Mouse (Mus musculus) liver, postnatal 0 days (tissue): ENCODE measurements at regions not wholly inside any gene's neighbourhood (a gene's known extent, or its start where the extent isn't known, plus 50 kb on each side); places are given as distances from the start of the nearest gene placed in this dataset.
"Not testable (repeated sequence)": the region's sequence is repeated elsewhere in the genome, so short reads cannot be mapped to it uniquely, and the experiment has no call there.

Experiments used
- ATAC-seq: fragments of 200-750 bp; cut with Nextera tagmentation; 2 replicates; pipeline ENCODE4 v1.8.0; 2017; ENCODE audit warnings: mild to moderate bottlenecking, moderate library complexity
- DNase-seq: peaks from one replicate; pipeline ENCODE4 v3.0.0-alpha.2; 2016
- H3K27ac ChIP-seq: fragments of 300-500 bp; sonication (generic); 2 replicates; pipeline ENCODE4 v1.5.1; 2014; ENCODE audit warnings: antibody characterized with exemption, moderate library complexity, mild to moderate bottlenecking, low read depth
- H3K27me3 ChIP-seq: fragments of 300-500 bp; sonication (generic); 2 replicates; pipeline ENCODE4 v1.6.1; 2014; ENCODE audit warnings: low read length, control low read depth, mixed read lengths; ENCODE audit not compliant: insufficient read depth
- H3K36me3 ChIP-seq: fragments of 300-500 bp; sonication (generic); replicated peaks from 2 replicates; pipeline ENCODE4 v1.6.1; 2014; ENCODE audit warnings: mild to moderate bottlenecking, control low read depth, low read length, moderate library complexity, mixed read lengths; ENCODE audit not compliant: insufficient read depth
- H3K4me1 ChIP-seq: fragments of 300-500 bp; sonication (generic); 2 replicates; pipeline ENCODE4 v1.6.1; 2014; ENCODE audit warnings: antibody characterized with exemption, mild to moderate bottlenecking, control low read depth; ENCODE audit not compliant: insufficient read depth
- H3K4me2 ChIP-seq: fragments of 300-500 bp; sonication (generic); 2 replicates; pipeline ENCODE4 v1.6.1; 2014; ENCODE audit warnings: low read depth, mild to moderate bottlenecking, low read length, moderate library complexity, mixed read lengths
- H3K4me3 ChIP-seq: fragments of 300-500 bp; sonication (generic); 2 replicates; pipeline ENCODE4 v1.5.1; 2014; ENCODE audit warnings: low read depth, low read length
- H3K9ac ChIP-seq: fragments of 300-500 bp; sonication (generic); replicated peaks from 2 replicates; pipeline ENCODE4 v1.6.1; 2014; ENCODE audit warnings: mild to moderate bottlenecking, moderate library complexity
- H3K9me3 ChIP-seq: fragments of 300-500 bp; sonication (generic); 2 replicates; pipeline ENCODE4 v1.6.1; 2016; ENCODE audit warnings: mild to moderate bottlenecking, control low read depth, low read length, mixed read lengths
- CTCF ChIP-seq: sonication (generic); IDR thresholded peaks from 2 replicates; pipeline ENCODE4 v1.5.1; 2016; ENCODE audit warnings: antibody characterized with exemption, low read depth
- EP300 ChIP-seq: IDR thresholded peaks from 2 replicates; pipeline ENCODE4 v1.6.1; 2016; ENCODE audit warnings: antibody characterized with exemption, low read depth, mild to moderate bottlenecking
- WGBS: fragments of 180-500 bp; shearing (Covaris S2); extraction: QIAGEN DNeasy Blood & Tissue Kit; methylation state at CpG from one replicate; pipeline ENCODE4 v1.1.7; 2014; ENCODE audit not compliant: insufficient replicate concordance; 5-methylcytosine and 5-hydroxymethylcytosine counted together

- Histone ChIP-seq H3K27ac (no peak overlapping the region), H3K4me3 (no peak overlapping the region), H3K9ac (no peak overlapping the region), H3K36me3 (no peaks in the 10 kb centered on the region), H3K4me2 (no peak overlapping the region), H3K4me1 (no peaks in the 10 kb centered on the region), H3K27me3 (no peaks in the 10 kb centered on the region), H3K9me3 (no peaks in the 10 kb centered on the region)
- ATAC-seq (no peak), DNase-seq (no peak)
- 57% methylated on average over 3 of the region's 3 CpGs for WGBS
- TF ChIP-seq EP300 = no peak
- TF ChIP-seq CTCF = no peak
Observed at GRCm38 (mm10) chr6:12911610-12912009, 157.9 kb upstream of the Tmem106b start.

GRCm38 (mm10) chr6:12892929-12893328 is 143.7 kb upstream of the Thsd7a start:
- Histone ChIP-seq H3K4me2 (no peak overlapping the region), H3K36me3 (no peaks in the 10 kb centered on the region), H3K27ac (no peak overlapping the region), H3K9ac (no peak overlapping the region), H3K27me3 (no peaks in the 10 kb centered on the region), H3K4me1 (no peaks in the 10 kb centered on the region), H3K9me3 (no peaks in the 10 kb centered on the region), H3K4me3 (no peak overlapping the region)
- no peak for TF ChIP-seq EP300
- TF ChIP-seq CTCF = no peak
- ATAC-seq = no peak
- 64% methylated on average over 5 of the region's 5 CpGs for WGBS
- no peak for DNase-seq

GRCm38 (mm10) chr6:12876947-12877346 is 127.7 kb upstream of the Thsd7a start:
- not testable (repeated sequence) for H3K9me3 ChIP-seq, H3K36me3 ChIP-seq, DNase-seq, H3K27ac ChIP-seq, ATAC-seq, H3K27me3 ChIP-seq, H3K4me1 ChIP-seq, H3K9ac ChIP-seq, H3K4me2 ChIP-seq, H3K4me3 ChIP-seq
- WGBS = 64% methylated on average over 1 of the region's 1 CpGs

- Histone ChIP-seq H3K4me2 (no peak overlapping the region), H3K4me1 (no peaks in the 10 kb centered on the region), H3K9me3 (no peaks in the 10 kb centered on the region), H3K27ac (no peak overlapping the region), H3K36me3 (no peaks in the 10 kb centered on the region), H3K4me3 (no peak overlapping the region), H3K9ac (no peak overlapping the region), H3K27me3 (no peaks in the 10 kb centered on the region)
- TF ChIP-seq CTCF = no peak
- no peak for TF ChIP-seq EP300
- DNase-seq = no peak
- 49% methylated on average over 4 of the region's 4 CpGs for WGBS
- no peak for ATAC-seq
Observed at GRCm38 (mm10) chr6:12876366-12876765, 127.2 kb upstream of the Thsd7a start.

GRCm38 (mm10) chr6:12868251-12868650 is 119.0 kb upstream of the Thsd7a start:
- Histone ChIP-seq H3K4me3 (no peak overlapping the region), H3K9me3 (no peaks in the 10 kb centered on the region), H3K4me1 (no peaks in the 10 kb centered on the region), H3K36me3 (no peaks in the 10 kb centered on the region), H3K27me3 (no peaks in the 10 kb centered on the region), H3K27ac (no peak overlapping the region), H3K4me2 (no peak overlapping the region), H3K9ac (no peak overlapping the region)
- WGBS = 74% methylated on average over 4 of the region's 4 CpGs
- peak; percentile 23; the same call in 1 of the 2 replicates for ATAC-seq
- DNase-seq = no peak
- TF ChIP-seq EP300 = no peak
- no peak for TF ChIP-seq CTCF

- Histone ChIP-seq H3K4me3 (no peak overlapping the region), H3K27me3 (no peaks in the 10 kb centered on the region), H3K4me2 (no peak overlapping the region), H3K4me1 (no peaks in the 10 kb centered on the region), H3K36me3 (no peaks in the 10 kb centered on the region), H3K9ac (no peak overlapping the region), H3K27ac (no peak overlapping the region), H3K9me3 (no peaks in the 10 kb centered on the region)
- ATAC-seq (no peak), DNase-seq (no peak)
- TF ChIP-seq CTCF = no peak
- no peak for TF ChIP-seq EP300
- 73% methylated on average over 1 of the region's 1 CpGs for WGBS
Observed at GRCm38 (mm10) chr6:12852041-12852440, 102.8 kb upstream of the Thsd7a start.

- not testable (repeated sequence) for H3K9ac ChIP-seq, ATAC-seq, H3K36me3 ChIP-seq, H3K27me3 ChIP-seq, H3K4me2 ChIP-seq, H3K4me1 ChIP-seq, H3K27ac ChIP-seq, H3K4me3 ChIP-seq, DNase-seq, H3K9me3 ChIP-seq
- WGBS = 68% methylated on average over 3 of the region's 3 CpGs
Observed at GRCm38 (mm10) chr6:12835079-12835478, 85.9 kb upstream of the Thsd7a start.
